Mouse (Mus musculus): ENCODE results near the gene Prpf31.

The Prpf31 gene

DNA sequence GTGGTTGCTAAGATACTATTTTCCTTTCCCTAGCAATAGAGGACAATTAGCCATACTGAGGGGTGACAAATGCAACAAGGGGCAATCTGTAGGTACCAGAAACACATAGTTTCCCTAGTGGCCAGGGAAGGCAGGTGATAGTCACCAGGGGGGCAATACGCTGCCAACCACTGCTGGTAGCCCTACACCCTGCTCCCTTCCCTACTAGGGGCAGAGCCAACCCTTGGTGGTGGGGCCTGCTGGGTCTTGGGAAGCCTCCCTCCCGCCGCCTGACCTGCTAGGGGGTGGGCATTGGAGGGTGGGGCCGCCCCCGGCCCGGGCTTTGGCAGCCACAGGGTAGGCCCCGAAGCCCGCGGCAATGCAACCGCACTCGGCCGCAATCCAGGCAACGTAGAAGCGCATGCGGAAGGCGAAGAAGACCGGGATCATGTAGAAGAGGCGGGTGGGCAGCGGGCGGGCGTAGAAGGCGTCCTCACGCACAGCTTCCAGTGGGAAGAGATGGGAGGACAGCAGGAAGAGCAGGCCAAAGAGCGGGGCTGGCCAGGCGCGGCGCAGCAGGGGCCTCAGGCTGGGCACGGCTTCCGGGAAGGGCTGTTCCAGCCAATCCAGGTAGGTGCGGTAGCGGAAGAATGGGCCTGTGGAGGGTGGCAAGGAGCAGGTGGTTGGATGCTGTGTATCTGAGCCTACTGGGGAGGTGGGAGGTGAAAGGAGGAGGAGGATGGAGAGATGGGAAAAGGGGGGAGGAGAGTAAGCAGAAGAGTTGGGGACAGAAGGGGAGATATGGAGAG, 55.8 kb downstream of the Prpf31 start:
- DNase-seq (ENCODE audit: low spot score): no peak

DNA sequence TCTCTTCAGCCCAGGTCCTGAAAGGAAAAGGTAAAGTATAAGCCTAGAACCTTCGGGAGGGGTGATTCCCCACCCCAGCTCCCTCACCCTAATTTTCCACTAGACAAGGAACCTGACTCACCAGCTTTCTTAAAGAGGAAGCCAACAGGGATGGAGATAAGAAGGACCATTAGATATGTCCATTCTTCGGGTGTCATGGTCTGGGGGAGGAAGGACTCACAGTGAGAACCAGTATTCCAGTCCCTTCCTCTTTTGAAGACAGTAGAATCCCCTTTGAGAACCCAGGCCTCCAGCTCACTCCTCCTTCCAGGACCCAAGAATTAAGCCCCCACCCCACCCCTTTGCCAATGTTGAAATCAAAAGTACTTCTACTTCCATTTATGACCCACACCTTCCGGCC, 62.1 kb downstream of the Prpf31 start:
- no peak for DNase-seq (ENCODE audit: low spot score)

All from lung, postnatal 25 days (tissue).